Mouse (Mus musculus) heart, embryonic 11.5 days (tissue): ENCODE data around the gene Fkbp14. TPM values are rescaled to one million over a fixed set of nuclear protein-coding genes. Genes with fewer than 3 reads are reported as not detected.

Source experiments
- ATAC-seq: fragments of 200-750 bp; cut with Nextera tagmentation; replicated peaks from 2 replicates; pipeline ENCODE4 v1.8.0; 2017; ENCODE audit warnings: moderate library complexity; ENCODE audit not compliant: insufficient number of reproducible peaks, low FRiP score, low TSS enrichment
- H3K27ac ChIP-seq: fragments of 300-500 bp; sonication (generic); 2 replicates; pipeline ENCODE4 v1.5.1; 2014; ENCODE audit warnings: mild to moderate bottlenecking, low read depth, low read length
- H3K27me3 ChIP-seq: fragments of 300-500 bp; sonication (generic); 2 replicates; pipeline ENCODE4 v1.6.1; 2014; ENCODE audit warnings: mild to moderate bottlenecking, low read length, mixed read lengths; ENCODE audit not compliant: control insufficient read depth, insufficient read depth
- H3K36me3 ChIP-seq: fragments of 300-500 bp; sonication (generic); 2 replicates; pipeline ENCODE4 v1.6.1; 2014; ENCODE audit warnings: mild to moderate bottlenecking, low read length, moderate library complexity, mixed read lengths; ENCODE audit not compliant: control insufficient read depth, insufficient read depth
- H3K4me1 ChIP-seq: fragments of 300-500 bp; sonication (generic); 2 replicates; pipeline ENCODE4 v1.6.1; 2014; ENCODE audit warnings: low read length; ENCODE audit not compliant: control insufficient read depth, insufficient read depth
- H3K4me2 ChIP-seq: fragments of 300-500 bp; sonication (generic); 2 replicates; pipeline ENCODE4 v1.6.1; 2014; ENCODE audit warnings: mild to moderate bottlenecking, moderate library complexity
- H3K4me3 ChIP-seq: fragments of 300-500 bp; sonication (generic); 2 replicates; pipeline ENCODE4 v1.5.1; 2014; ENCODE audit warnings: low read depth, low read length
- H3K9ac ChIP-seq: fragments of 300-500 bp; sonication (generic); 2 replicates; pipeline ENCODE4 v1.6.1; 2014; ENCODE audit warnings: mild to moderate bottlenecking, low read depth, low read length, moderate library complexity
- H3K9me3 ChIP-seq: fragments of 300-500 bp; sonication (generic); replicated peaks from 2 replicates; pipeline ENCODE4 v1.6.1; 2016; ENCODE audit warnings: low read length; ENCODE audit not compliant: control insufficient read depth
- WGBS: fragments of 180-500 bp; shearing (Covaris S2); extraction: QIAGEN DNeasy Blood & Tissue Kit; methylation state at CpG from one replicate; pipeline ENCODE4 v1.1.7; 2014; ENCODE audit not compliant: insufficient replicate concordance; 5-methylcytosine and 5-hydroxymethylcytosine counted together
- polyA plus RNA-seq: library from polyadenylated mRNA; unstranded; fragments of >200 nt; fragmentation: Nextera tagmentation; extraction: Ambion mirVana; gene quantifications from 2 replicates; pipeline ENCODE4 v1.2.1, GENCODE M21; 2014

Fkbp14 gene
- polyA plus RNA-seq, 1 experiment from 2014 or later, result 23.5 TPM

GRCm38 (mm10) chr6:54573218-54573955, 23.7 kb downstream of the Fkbp14 start:
- H3K9ac ChIP-seq, result no peak overlapping the region
- no peak overlapping the region for H3K4me2 ChIP-seq
- WGBS, result 41% methylated on average over 6 of the region's 6 CpGs
- H3K27ac ChIP-seq, result no peak overlapping the region
- H3K4me1 ChIP-seq, result no peaks in the 10 kb centered on the region
- no peaks in the 10 kb centered on the region for H3K9me3 ChIP-seq
- no peaks in the 10 kb centered on the region for H3K27me3 ChIP-seq
- no peak overlapping the region for H3K4me3 ChIP-seq
- ATAC-seq, result no peak; the same call in 1 of the 2 replicates
- no peaks in the 10 kb centered on the region for H3K36me3 ChIP-seq

GRCm38 (mm10) chr6:54569776-54570175, 27.3 kb downstream of the Fkbp14 start:
- no peak overlapping the region for H3K4me2 ChIP-seq
- WGBS, result 37% methylated on average over 7 of the region's 7 CpGs

GRCm38 (mm10) chr6:54566546-54566919, 30.6 kb downstream of the Fkbp14 start:
- 16% methylated on average over 6 of the region's 6 CpGs for WGBS
- H3K4me1 ChIP-seq, result peaks cover 8% of the 10 kb centered on the region; the same call in 1 of the 2 replicates
- peak overlapping the region; percentile 55 for H3K4me3 ChIP-seq
- no peaks in the 10 kb centered on the region for H3K9me3 ChIP-seq
- no peak for ATAC-seq
- no peak overlapping the region for H3K27ac ChIP-seq
- peak overlapping the region; percentile 66; the same call in 1 of the 2 replicates for H3K9ac ChIP-seq
- no peaks in the 10 kb centered on the region for H3K36me3 ChIP-seq
- H3K4me2 ChIP-seq, result peak overlapping the region; percentile 88
- H3K27me3 ChIP-seq, result peaks cover 19% of the 10 kb centered on the region

More at GRCm38 (mm10) chr6:54569776-54570175, 27.3 kb downstream of the Fkbp14 start:
- no peak for ATAC-seq
- no peaks in the 10 kb centered on the region for H3K36me3 ChIP-seq
- peaks cover 12% of the 10 kb centered on the region for H3K27me3 ChIP-seq
- no peak overlapping the region for H3K9ac ChIP-seq
- H3K9me3 ChIP-seq, result no peaks in the 10 kb centered on the region
- H3K4me3 ChIP-seq, result no peak overlapping the region
- H3K4me1 ChIP-seq, result peaks cover 8% of the 10 kb centered on the region; the same call in 1 of the 2 replicates
- H3K27ac ChIP-seq, result no peak overlapping the region

GRCm38 (mm10) chr6:54565665-54566545, 31.2 kb downstream of the Fkbp14 start, which contains the start of gene Scrn1:
Gene Scrn1 (minus strand): TSS chr6:54566489.
- no peaks in the 10 kb centered on the region for H3K9me3 ChIP-seq
- H3K4me2 ChIP-seq, result peak within 1 kb of the TSS; percentile 88
- peak within 1 kb of the TSS; percentile 66 for H3K9ac ChIP-seq
- H3K4me3 ChIP-seq, result peak within 1 kb of the TSS; percentile 55
- ATAC-seq, result peak; percentile 67
- H3K27ac ChIP-seq, result peak within 1 kb of the TSS; percentile 35; the same call in 1 of the 2 replicates
- peaks cover 8% of the 10 kb centered on the region; the same call in 1 of the 2 replicates for H3K4me1 ChIP-seq
- no peaks in the 10 kb centered on the region for H3K36me3 ChIP-seq
- H3K27me3 ChIP-seq, result peaks cover 19% of the 10 kb centered on the region
- WGBS, result under 1% methylated on average over 59 of the region's 60 CpGs

GRCm38 (mm10) chr6:54565012-54565411, 32.1 kb downstream of the Fkbp14 start:
- Histone ChIP-seq H3K9ac (no peak overlapping the region), H3K4me2 (peak overlapping the region; percentile 29), H3K27me3 (peaks cover 19% of the 10 kb centered on the region), H3K4me3 (no peak overlapping the region), H3K27ac (no peak overlapping the region), H3K9me3 (no peaks in the 10 kb centered on the region), H3K36me3 (no peaks in the 10 kb centered on the region), H3K4me1 (peaks cover 8% of the 10 kb centered on the region; the same call in 1 of the 2 replicates)
- whole genome bisulfite sequencing, result 42% methylated on average over 3 of the region's 3 CpGs
- ATAC-seq, result no peak

GRCm38 (mm10) chr6:54564506-54564991, 32.6 kb downstream of the Fkbp14 start:
- Histone ChIP-seq H3K4me2 (peak overlapping the region; percentile 29), H3K9ac (no peak overlapping the region), H3K27ac (no peak overlapping the region), H3K27me3 (peaks cover 19% of the 10 kb centered on the region), H3K9me3 (no peaks in the 10 kb centered on the region), H3K4me1 (peaks cover 8% of the 10 kb centered on the region; the same call in 1 of the 2 replicates), H3K36me3 (no peaks in the 10 kb centered on the region), H3K4me3 (no peak overlapping the region)
- ATAC-seq, result no peak
- 60% methylated on average over 9 of the region's 9 CpGs for WGBS

- H3K36me3 ChIP-seq, result no peaks in the 10 kb centered on the region
- no peak overlapping the region for H3K4me3 ChIP-seq
- 83% methylated on average over 4 of the region's 4 CpGs for WGBS
- H3K4me1 ChIP-seq, result peaks cover 8% of the 10 kb centered on the region; the same call in 1 of the 2 replicates
- no peak overlapping the region for H3K9ac ChIP-seq
- H3K27ac ChIP-seq, result no peak overlapping the region
- H3K9me3 ChIP-seq, result no peaks in the 10 kb centered on the region
- no peak overlapping the region for H3K4me2 ChIP-seq
- no peak for ATAC-seq
- peaks cover 19% of the 10 kb centered on the region for H3K27me3 ChIP-seq
These were observed 33.5 kb downstream of the Fkbp14 start for GRCm38 (mm10) chr6:54563561-54563960.

- no peak overlapping the region for H3K27ac ChIP-seq
- H3K4me1 ChIP-seq, result peaks cover 8% of the 10 kb centered on the region; the same call in 1 of the 2 replicates
- H3K36me3 ChIP-seq, result no peaks in the 10 kb centered on the region
- no peaks in the 10 kb centered on the region for H3K9me3 ChIP-seq
- no peak overlapping the region for H3K4me2 ChIP-seq
- H3K9ac ChIP-seq, result no peak overlapping the region
- WGBS, result 69% methylated on average over 16 of the region's 17 CpGs
- no peak overlapping the region for H3K4me3 ChIP-seq
- ATAC-seq, result no peak
- peaks cover 19% of the 10 kb centered on the region for H3K27me3 ChIP-seq
These were observed 34.9 kb downstream of the Fkbp14 start for GRCm38 (mm10) chr6:54562018-54562809.
